Mouse (Mus musculus): ENCODE measurements around the gene Rbm39. TPM values are rescaled to one million over a fixed set of nuclear protein-coding genes. Genes with fewer than 3 reads are reported as not detected.
"Not testable (repeated sequence)": the region's sequence is repeated elsewhere in the genome, so short reads cannot be mapped to it uniquely, and the experiment has no call there.

Rbm39 gene
- total RNA-seq, 4 experiments from 2014 or later: 107 to 140 (median 123) TPM

DNA sequence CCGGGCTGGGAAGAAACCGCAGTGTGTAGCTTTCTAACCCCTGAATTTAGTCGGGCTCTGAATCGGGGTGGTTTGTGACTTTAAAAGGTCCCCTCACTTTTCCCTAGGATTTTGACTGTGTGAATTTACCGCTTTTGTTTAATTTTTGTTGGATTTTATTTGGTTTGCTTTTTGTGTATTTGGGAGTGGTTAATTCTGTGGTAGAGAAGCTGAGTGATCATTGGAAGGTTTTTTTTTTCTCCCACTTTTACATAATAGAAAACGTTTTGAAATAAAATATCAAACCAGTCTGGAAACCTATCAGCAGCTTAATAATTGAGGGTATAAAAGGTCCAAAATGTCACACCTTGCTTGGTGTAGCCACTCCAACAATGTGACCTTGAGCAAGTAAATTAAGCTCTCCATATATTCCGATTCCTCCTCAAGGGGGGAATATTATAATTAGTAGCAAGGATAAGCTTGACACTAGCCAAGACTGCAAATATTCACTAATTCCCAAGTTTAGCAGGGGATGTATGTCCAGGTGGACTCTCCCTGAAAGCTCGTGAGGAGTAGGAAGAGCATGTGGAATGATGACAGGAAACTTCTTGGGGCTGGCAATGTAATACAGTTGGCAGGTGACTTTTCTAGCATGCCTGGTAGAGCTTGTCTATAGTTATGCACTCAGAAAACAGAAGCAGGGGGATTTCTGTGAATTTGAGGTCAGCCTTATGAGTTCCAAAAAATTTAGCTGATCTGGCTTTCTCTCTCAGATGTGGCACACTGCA is 969 bp upstream of the Rbm39 start:
- no peak for DNase-seq (ENCODE audit: low spot score)

GRCm38 (mm10) chr2:156179796-156180093 is 293 bp downstream of the Rbm39 start:
- DNase-seq (ENCODE audit: low spot score): no peak

GRCm38 (mm10) chr2:156179046-156179795 is 817 bp downstream of the Rbm39 start:
- peak; percentile 70 for DNase-seq (ENCODE audit: low spot score)

GRCm38 (mm10) chr2:156177651-156178050 is 2.4 kb downstream of the Rbm39 start:
- no peak for DNase-seq (ENCODE audit: low spot score)

- DNase-seq (ENCODE audit: low spot score): no peak
Measured at GRCm38 (mm10) chr2:156177079-156177478, 3.0 kb downstream of the Rbm39 start.

DNA sequence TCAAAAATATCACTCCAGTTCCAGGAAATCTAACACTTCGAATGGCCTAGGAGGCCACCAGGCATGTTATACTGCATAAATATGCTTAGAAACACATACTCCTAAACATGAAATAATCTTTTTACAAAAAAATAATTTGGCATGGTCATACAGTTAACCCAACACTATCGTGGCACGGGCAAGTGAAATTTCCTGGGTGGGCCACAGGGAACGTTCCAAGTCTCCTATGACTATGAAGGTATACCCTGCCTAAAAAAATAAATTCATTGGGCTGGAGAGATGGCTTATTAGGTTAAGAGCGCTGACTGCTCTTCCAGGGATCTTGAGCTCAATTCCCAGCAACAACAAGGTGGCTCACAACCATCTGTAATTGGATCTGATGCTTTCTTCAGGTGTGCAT is 13.5 kb downstream of the Rbm39 start:
- DNase-seq (ENCODE audit: low spot score): no peak

- no peak for DNase-seq (ENCODE audit: low spot score)
Measured at GRCm38 (mm10) chr2:156165478-156165877, 14.6 kb downstream of the Rbm39 start.

GRCm38 (mm10) chr2:156151538-156151937 is 28.5 kb downstream of the Rbm39 start:
- no peak for DNase-seq (ENCODE audit: low spot score)

DNA sequence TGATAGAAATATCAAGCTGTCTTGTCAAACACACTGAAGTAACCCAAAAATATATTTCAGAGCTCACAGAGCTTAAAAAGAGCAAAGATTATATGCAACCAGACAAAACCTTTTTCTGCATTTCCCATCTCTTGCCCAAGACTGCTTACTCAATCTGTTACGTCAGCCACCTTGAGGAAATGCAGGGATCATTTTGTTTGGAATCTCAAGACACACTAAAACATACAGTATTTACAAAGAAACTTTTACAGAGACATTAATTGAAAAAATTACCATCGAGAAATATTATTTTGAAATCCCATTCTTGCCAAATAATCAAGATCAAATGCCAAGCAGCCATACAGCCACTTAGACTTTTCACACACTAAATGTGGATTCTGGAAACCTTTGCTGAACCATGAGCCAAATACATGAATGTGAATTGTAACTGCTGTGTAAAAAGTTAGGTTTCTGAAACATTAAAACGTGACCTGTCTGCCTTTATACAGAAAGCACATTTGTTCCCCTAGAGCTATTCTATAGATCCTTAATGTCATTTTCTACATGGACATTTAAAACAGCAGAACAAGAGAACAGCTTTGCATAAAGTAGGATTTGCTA is 32.6 kb downstream of the Rbm39 start:
- DNase-seq (ENCODE audit: low spot score): no peak

DNA sequence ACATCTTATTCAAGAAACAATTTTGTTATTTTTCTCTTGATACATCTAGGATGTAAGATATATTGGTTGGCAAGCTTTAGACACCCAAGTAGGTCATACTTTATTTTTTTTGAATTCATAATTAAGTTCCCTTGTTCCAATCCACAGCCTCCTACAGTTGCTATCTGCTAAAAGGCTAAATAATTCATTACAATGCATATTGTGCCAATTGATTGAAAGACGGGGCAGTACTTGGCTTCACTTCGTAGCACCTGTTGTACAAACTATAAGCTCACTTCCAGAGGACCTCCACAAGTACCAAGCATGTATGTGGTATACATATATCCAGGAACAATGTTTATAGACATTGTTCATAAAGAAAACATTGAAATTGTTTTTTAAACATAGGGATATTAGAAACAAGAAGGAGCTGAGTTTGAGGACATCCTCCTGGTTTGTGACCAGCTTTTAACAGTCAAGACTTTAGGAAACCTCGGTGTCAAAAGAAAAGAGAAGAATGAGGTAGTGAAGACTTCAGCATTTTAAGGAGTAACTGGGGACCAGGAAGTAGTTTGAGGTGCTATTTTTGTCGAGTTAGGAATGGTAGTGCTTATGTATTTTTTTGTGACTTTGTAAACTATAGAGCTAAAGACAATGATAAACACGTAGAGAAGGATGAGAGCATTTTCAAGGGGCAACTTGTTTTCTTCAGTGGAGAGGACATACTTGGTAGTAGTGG is 33.6 kb downstream of the Rbm39 start:
- DNase-seq (ENCODE audit: low spot score): no peak

- DNase-seq (ENCODE audit: low spot score): no peak
Measured at GRCm38 (mm10) chr2:156145486-156146130, 34.4 kb downstream of the Rbm39 start.

- DNase-seq (ENCODE audit: low spot score): peak; percentile 86
Measured at GRCm38 (mm10) chr2:156143953-156144724, 35.9 kb downstream of the Rbm39 start, which contains the start of the genes Romo1 and Nfs1. Gene Romo1 (plus strand): TSS chr2:156144039. Gene Nfs1 (minus strand): TSS chr2:156144186.

DNA sequence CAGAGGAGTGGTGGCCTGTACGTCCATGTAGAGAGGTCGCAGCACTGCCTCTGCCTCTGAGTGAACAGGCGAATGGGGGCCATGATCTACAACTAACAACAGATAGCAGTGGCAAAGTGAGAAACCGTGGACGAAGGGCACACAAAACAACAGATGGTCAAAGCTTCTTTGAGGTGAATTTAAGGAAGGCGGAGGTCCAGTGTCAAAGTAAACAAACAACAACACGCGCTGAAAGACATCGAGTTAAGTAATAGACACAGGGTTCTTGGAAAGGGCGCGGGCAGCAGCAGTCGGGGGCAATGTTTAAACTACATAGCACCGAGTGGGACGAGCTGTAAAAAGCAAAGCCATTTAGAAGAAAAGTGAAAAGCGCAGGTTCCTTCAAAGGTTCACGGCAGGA is 36.7 kb downstream of the Rbm39 start:
- no peak for DNase-seq (ENCODE audit: low spot score)

- DNase-seq (ENCODE audit: low spot score): no peak
Measured at GRCm38 (mm10) chr2:156142820-156143219, 37.2 kb downstream of the Rbm39 start.

GRCm38 (mm10) chr2:156135695-156136094 is 44.3 kb downstream of the Rbm39 start:
- no peak for DNase-seq (ENCODE audit: low spot score)

- DNase-seq (ENCODE audit: low spot score): no peak
Measured at GRCm38 (mm10) chr2:156134161-156134560, 45.9 kb downstream of the Rbm39 start.

DNA sequence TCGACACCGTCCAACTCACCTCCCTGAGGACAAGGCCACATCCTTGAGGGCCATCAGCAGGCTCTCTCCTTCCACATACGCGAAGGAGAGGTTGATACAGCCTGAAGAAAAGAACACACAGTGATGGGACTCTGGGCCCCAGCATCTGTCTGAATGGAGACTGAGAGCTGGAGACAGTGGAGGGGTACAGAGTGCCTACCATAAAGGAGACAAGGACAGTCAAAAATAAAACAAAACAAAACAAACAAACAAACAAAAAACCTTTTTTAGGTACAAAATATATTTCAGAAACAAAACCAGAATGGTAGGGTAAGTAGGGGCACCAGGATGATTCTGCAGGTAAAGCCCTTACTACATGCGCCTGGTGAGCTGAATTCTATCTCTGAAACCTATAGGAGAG is 53.0 kb downstream of the Rbm39 start, which contains the start of gene Gm28036:
Gene Gm28036 (minus strand): TSS at position 101 of the 400 bp plus-strand sequence.
- DNase-seq (ENCODE audit: low spot score): no peak

GRCm38 (mm10) chr2:156123731-156124130 is 56.3 kb downstream of the Rbm39 start:
- no peak for DNase-seq (ENCODE audit: low spot score)

- DNase-seq (ENCODE audit: low spot score): no peak
Measured at GRCm38 (mm10) chr2:156119566-156119965, 60.5 kb downstream of the Rbm39 start.

GRCm38 (mm10) chr2:156112080-156112423 is 68.0 kb downstream of the Rbm39 start:
- DNase-seq (ENCODE audit: low spot score): not testable (repeated sequence)
